In the genomic region with DNA sequence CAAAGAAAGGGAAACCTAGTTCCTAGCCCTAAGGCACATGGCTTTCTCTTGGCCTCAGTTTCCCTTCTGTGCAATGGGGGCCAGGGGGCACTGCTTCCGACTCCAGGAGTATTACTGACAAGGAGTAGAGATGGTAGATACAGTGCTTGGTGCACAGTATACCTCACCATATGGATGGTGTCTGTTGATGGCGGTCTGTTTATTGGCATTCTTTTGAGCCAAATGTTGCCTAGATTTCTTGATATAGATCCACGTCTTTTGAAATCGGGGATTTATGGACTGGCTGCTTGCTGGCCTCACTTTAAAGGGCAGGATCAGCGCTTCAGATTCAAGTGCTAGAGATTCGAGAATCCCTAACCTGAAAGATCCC, we compare ENCODE assay signal across 9 mouse cellular contexts. TPM values are rescaled to one million over a fixed set of nuclear protein-coding genes. Genes with fewer than 3 reads are reported as not detected.
DNase-seq lines count a peak whose midpoint lies in the region; ATAC-seq and TF ChIP-seq lines count a peak whose summit lies in the region.
"Had no signal": no experiment of that assay in that cellular context is flagged by ENCODE, and none has a peak within 500 bp of the region (broad histone marks: within the 10 kb centered on the region; RNA-seq: fewer than 3 reads in every experiment).

No protein-coding gene starts in this region.

- peak overlapping the region; percentile 57 for H3K4me2 ChIP-seq in forebrain, postnatal 0 days (ENCODE audit: low read depth)
- peak overlapping the region; percentile 50; the same call in 1 of the 2 replicates for H3K4me2 ChIP-seq in liver, embryonic 15.5 days

- H3K9ac ChIP-seq in forebrain, postnatal 0 days: 0 out of 2 replicates have a peak overlapping the region, but pooled peaks have one; percentile 25
- no peak overlapping the region for H3K9ac ChIP-seq in liver, embryonic 15.5 days

- no peaks in the 10 kb centered on the region for H3K36me3 ChIP-seq in forebrain, postnatal 0 days (ENCODE audit: insufficient read depth)
- H3K36me3 ChIP-seq in liver, embryonic 15.5 days (replicated peaks): no peaks in the 10 kb centered on the region

- no peak for ATAC-seq in forebrain, postnatal 0 days
- no peak for ATAC-seq in liver, embryonic 15.5 days (ENCODE audit: insufficient read depth)

- WGBS in forebrain, postnatal 0 days: 42% methylated on average over 6 of the region's 6 CpGs
- WGBS in liver, embryonic 15.5 days (ENCODE audit: insufficient replicate concordance): 62% methylated on average over 6 of the region's 6 CpGs

- H3K9me3 ChIP-seq in forebrain, postnatal 0 days (ENCODE audit: low read length): no peaks in the 10 kb centered on the region
- no peaks in the 10 kb centered on the region for H3K9me3 ChIP-seq in liver, embryonic 15.5 days (replicated peaks)

- H3K4me3 ChIP-seq in forebrain, postnatal 0 days (ENCODE audit: low read depth, low read length): no peak overlapping the region
- H3K4me3 ChIP-seq in liver, embryonic 15.5 days (replicated peaks): no peak overlapping the region
- H3K4me3 ChIP-seq: erythroblast, embryonic 14.5 days had no signal

- H3K4me1 ChIP-seq in forebrain, postnatal 0 days (ENCODE audit: insufficient read depth): peaks cover 27% of the 10 kb centered on the region
- H3K4me1 ChIP-seq in liver, embryonic 15.5 days (replicated peaks): peaks cover 14% of the 10 kb centered on the region

- peak; percentile 49 for DNase-seq in cerebellum, adult 9-11 months
- no peak for DNase-seq in cerebellum, adult 11-12 months
- peak; percentile 38 for DNase-seq in 3T3-L1 (ENCODE audit: low read depth, low spot score)
- DNase-seq in forebrain, postnatal 0 days: peak; percentile 42
- DNase-seq in ovary, postnatal 10 days (ENCODE audit: low spot score): no peak
- DNase-seq in cerebellum, postnatal 36 days: no peak
- no peak for DNase-seq in adrenal gland, adult 18-20 months (ENCODE audit: low spot score in 2 of 2)

- H3K27ac ChIP-seq in forebrain, postnatal 0 days (ENCODE audit: low read depth, low read length): peak overlapping the region; percentile 79
- H3K27ac ChIP-seq in liver, embryonic 15.5 days (replicated peaks): no peak overlapping the region

- TF ChIP-seq CTCF in forebrain, postnatal 0 days (IDR thresholded peaks at IDR 0.05; ENCODE audit: low read depth): no peak; the same call in 1 of the 2 replicates

- H3K27me3 ChIP-seq in forebrain, postnatal 0 days (ENCODE audit: insufficient read depth, low read length): peaks cover 5% of the 10 kb centered on the region; the same call in 1 of the 2 replicates
- H3K27me3 ChIP-seq in liver, embryonic 15.5 days: peaks cover 86% of the 10 kb centered on the region

RNA-seq across cellular contexts. Expression of a gene that starts 18.0 kb away (rescaled TPM):
- 2.6 and 6.9 TPM in 2 replicates for total RNA-seq in forebrain, postnatal 0 days (2014; rRNA removed)
- polyA plus RNA-seq in forebrain, postnatal 0 days (2015; fragmentation: Nextera tagmentation; extraction: Ambion mirVana): 3.9 TPM in 2 replicates
- polyA plus RNA-seq in liver, embryonic 15.5 days (2015; fragmentation: Nextera tagmentation; extraction: Ambion mirVana): 0.88 and 0.96 TPM in 2 replicates
- 1 to 10 TPM; 2.9 to 3.7 TPM for total RNA-seq in adrenal gland, adult 18-20 months (2021)
- polyA plus RNA-seq: erythroblast, embryonic 14.5 days had no signal

Comparison
In these comparisons a context has a peak if more than half of its experiments do, and no peak if none do; other contexts are left out.
1. DNase-seq: peak in cerebellum, adult 9-11 months (single experiment), 3T3-L1 (single experiment) and forebrain, postnatal 0 days (single experiment); none in cerebellum, adult 11-12 months (single experiment), ovary, postnatal 10 days (single experiment), cerebellum, postnatal 36 days (0 of 2) and adrenal gland, adult 18-20 months (0 of 2).